Mouse (Mus musculus): ENCODE measurements at regions not wholly inside any gene's neighbourhood (a gene's known extent, or its start where the extent isn't known, plus 50 kb on each side); places are given as distances from the start of the nearest gene placed in this dataset.

- TF ChIP-seq CTCF (IDR thresholded peaks at IDR 0.05; ENCODE audit: extremely low read depth, insufficient read length, insufficient replicate concordance, low read depth, low read length), result no peak
- TF ChIP-seq POLR2A (IDR thresholded peaks at IDR 0.05; ENCODE audit: low read depth, low read length), result no peak
Observed at GRCm38 (mm10) chr10:119138237-119138636, 101.6 kb downstream of the Cand1 start.
